Mouse (Mus musculus) cortical plate, adult 2 months (tissue): Measurements from ENCODE around the gene Cenpm. TPM values are rescaled to one million over a fixed set of nuclear protein-coding genes. Genes with fewer than 3 reads are reported as not detected.
A peak's percentile ranks its signal among the peaks of the same experiment; 100 is the strongest.

Source experiments
- H3K27ac ChIP-seq: fragments of 200-500 bp; 2 replicates; pipeline ENCODE4 v1.5.1; 2012; ENCODE audit warnings: low read length, control low read depth, inconsistent platforms; ENCODE audit not compliant: insufficient read depth
- H3K4me1 ChIP-seq: fragments of 200-500 bp; 2 replicates; pipeline ENCODE4 v1.6.1; 2011; ENCODE audit warnings: low read length; ENCODE audit not compliant: control insufficient read depth, insufficient read depth
- H3K4me3 ChIP-seq: fragments of 200-500 bp; 2 replicates; pipeline ENCODE4 v1.5.1; 2011; ENCODE audit warnings: mild to moderate bottlenecking, low read length, control low read depth; ENCODE audit not compliant: insufficient read depth
- CTCF ChIP-seq: fragments of 200-500 bp; IDR thresholded peaks from 2 replicates; pipeline ENCODE4 v1.5.1; 2011; ENCODE audit warnings: mild to moderate bottlenecking, control low read depth, low read length; ENCODE audit not compliant: insufficient read depth; ENCODE audit errors: extremely low read depth
- POLR2A ChIP-seq: fragments of 200-500 bp; IDR thresholded peaks from 2 replicates; pipeline ENCODE4 v1.6.1; 2011; ENCODE audit warnings: mild to moderate bottlenecking, low read length, control low read depth; ENCODE audit not compliant: insufficient read depth; ENCODE audit errors: extremely low read depth
- polyA plus RNA-seq: library from polyadenylated mRNA; depleted of rRNA; stranded (reverse); fragments of >200 nt; gene quantifications from 2 replicates; pipeline ENCODE4 v1.2.3, GENCODE M21; 2012

Gene Cenpm
- polyA plus RNA-seq, 1 experiment, result 7.0 TPM

DNA sequence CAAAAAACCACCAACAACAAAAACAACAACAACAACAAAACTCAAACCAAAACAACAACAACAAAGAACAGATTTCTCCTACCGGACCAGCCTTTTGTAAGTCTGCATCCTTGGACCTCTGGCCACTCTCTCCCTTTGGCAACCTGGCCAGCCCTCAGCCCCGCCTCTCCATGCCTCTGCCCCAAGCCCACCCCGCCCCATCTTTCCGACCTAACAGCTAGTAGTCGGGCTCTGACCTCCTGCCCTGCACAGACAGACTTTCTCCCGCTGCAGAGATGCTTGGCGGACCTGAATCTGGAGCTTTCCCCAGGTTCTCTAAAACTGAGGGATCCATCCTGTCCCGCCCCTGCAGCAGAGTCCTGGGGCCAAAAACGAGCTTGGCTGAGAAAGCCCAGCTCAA is 26.6 kb downstream of the Cenpm start:
- TF ChIP-seq POLR2A (no peak), CTCF (no peak)
- H3K27ac ChIP-seq, result no peak overlapping the region
- no peak overlapping the region for H3K4me3 ChIP-seq
- no peaks in the 10 kb centered on the region for H3K4me1 ChIP-seq

DNA sequence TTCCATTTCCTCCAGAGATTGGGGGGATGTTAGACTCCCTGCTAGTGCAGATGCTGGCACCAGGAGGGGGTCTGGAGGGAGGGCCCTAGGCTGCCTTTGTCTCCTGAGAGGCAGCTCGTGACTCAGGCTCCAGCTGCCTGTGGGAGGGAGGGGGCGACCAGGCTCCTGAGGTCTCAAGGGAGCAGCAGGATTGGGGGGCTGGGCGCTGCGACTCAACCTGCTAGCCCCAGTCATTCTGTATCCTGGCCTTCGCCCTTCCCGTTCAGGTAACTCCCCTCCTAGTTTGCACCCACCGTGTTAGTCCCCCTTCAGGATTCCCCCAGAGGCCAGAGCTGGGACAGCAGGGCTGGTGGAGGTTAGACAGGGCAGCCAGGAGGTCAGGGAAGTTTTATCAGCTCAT is 27.5 kb downstream of the Cenpm start:
- H3K27ac ChIP-seq, result no peak overlapping the region
- TF ChIP-seq CTCF, result no peak
- H3K4me3 ChIP-seq, result no peak overlapping the region
- H3K4me1 ChIP-seq, result no peaks in the 10 kb centered on the region

DNA sequence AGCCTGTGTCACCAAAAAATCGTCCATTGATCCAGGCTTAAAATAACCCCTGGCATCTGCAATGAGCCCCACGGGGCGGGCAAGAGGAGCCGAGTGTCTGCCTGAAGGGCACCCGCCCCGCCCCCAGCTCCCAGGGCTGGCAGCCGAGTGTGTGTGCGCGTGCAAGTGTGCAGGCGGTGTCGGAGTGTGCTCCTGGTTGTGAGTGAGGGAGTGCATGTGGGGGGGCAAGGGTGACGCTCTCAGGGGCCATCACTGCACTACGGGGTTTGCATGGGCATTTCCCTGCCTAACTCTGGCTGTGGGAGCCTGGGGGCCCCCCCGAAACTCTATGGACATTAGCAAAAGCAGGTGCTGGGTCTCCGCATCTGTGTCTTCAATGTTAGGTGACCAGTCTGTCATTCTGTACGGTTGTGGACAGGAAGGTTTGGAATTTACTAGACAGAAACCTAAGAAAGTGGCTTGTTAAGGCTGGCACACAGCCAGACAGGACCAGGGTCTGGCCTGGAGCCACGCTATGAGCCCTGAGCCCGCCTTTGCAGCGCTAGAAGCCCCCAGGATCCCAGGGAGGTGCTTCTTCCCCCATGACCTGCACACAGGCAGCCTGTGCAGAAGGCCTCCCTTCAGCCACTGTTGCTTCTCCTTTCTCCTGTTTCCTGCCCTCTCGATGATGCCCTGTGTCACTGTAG is 28.3 kb downstream of the Cenpm start:
- Histone ChIP-seq H3K27ac (no peak overlapping the region), H3K4me3 (no peak overlapping the region), H3K4me1 (no peaks in the 10 kb centered on the region)
- TF ChIP-seq POLR2A, result no peak
- TF ChIP-seq CTCF, result no peak

DNA sequence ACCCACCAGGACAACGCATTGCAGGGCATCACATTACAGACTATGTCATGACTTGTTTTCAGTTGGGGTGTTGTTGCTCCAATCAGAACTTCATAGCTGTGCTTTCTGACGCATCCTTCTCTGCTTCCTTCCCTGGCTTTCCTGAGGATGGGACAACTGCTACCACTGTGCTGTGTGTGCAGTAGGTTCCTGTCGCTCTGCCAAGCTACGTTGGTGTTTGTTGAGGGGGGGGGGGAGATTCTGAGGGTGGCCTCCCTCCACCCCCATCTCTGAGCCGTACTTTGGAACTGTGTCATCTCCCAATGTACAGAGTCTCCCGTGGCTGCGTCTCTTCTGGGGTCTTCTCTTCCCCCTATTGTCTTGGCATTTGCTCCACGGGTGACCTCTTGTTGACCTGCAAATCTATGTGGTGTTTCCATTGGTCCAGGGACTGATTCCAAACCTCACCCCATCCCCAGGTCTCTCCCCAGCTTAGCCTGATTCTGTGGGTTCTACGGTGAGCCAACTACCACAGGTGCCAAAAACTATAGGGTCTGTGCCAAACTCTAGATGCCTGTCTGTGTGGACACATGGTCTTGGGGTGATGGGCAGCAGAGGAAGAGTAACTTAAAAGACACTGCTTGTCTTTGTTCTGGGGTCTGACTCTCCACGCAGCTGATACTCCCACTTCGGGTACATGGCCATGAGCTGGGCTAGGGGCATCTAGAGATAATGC is 29.1 kb downstream of the Cenpm start:
- TF ChIP-seq CTCF (no peak), POLR2A (no peak)
- Histone ChIP-seq H3K27ac (no peak overlapping the region), H3K4me1 (no peaks in the 10 kb centered on the region), H3K4me3 (no peak overlapping the region)

DNA sequence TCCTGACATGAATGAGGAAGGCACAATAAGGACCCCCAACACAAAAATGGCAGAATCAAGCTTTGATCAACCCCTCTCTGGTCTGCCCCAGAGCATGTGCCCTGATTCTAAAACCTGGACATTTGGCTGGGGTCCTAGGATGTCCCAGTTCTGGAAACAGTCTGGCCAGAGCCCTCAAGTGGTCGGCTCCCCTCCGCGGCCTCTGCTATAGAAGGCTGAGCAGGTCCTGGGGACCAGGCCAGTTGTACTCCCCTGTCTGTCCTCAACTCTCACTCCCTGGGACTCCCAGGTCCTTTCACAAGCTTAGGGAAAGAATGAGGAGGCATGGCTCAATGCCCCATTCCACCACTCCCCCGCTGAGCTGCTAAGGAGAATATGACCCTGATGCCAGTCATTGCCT is 31.3 kb downstream of the Cenpm start:
- no peak overlapping the region for H3K27ac ChIP-seq
- no peak overlapping the region for H3K4me3 ChIP-seq
- TF ChIP-seq CTCF (no peak), POLR2A (no peak)
- H3K4me1 ChIP-seq, result no peaks in the 10 kb centered on the region

DNA sequence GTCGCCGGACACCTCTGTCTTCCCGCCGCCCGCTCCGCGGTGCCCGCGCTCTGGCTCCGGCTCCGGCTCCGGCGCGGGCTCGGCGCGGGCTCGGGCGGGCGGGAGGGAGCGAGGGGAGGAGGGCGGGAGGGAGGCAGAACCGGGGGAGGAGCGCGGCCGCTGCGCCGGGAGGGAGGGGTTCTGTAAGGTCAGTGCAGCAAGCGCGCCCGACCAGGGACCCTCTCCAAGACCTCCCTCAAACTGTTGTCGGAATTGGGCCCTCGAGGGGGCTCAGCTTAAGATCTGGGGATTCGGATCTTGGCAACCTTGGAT is 31.8 kb downstream of the Cenpm start, which contains the start of gene Shisa8:
TSS of gene Shisa8 (minus strand) at position 64 of the 312 bp plus-strand sequence.
- Histone ChIP-seq H3K4me1 (no peaks in the 10 kb centered on the region), H3K27ac (no peak within 1 kb of the TSS), H3K4me3 (peak within 1 kb of the TSS; percentile 31)
- TF ChIP-seq POLR2A (no peak), CTCF (no peak)

DNA sequence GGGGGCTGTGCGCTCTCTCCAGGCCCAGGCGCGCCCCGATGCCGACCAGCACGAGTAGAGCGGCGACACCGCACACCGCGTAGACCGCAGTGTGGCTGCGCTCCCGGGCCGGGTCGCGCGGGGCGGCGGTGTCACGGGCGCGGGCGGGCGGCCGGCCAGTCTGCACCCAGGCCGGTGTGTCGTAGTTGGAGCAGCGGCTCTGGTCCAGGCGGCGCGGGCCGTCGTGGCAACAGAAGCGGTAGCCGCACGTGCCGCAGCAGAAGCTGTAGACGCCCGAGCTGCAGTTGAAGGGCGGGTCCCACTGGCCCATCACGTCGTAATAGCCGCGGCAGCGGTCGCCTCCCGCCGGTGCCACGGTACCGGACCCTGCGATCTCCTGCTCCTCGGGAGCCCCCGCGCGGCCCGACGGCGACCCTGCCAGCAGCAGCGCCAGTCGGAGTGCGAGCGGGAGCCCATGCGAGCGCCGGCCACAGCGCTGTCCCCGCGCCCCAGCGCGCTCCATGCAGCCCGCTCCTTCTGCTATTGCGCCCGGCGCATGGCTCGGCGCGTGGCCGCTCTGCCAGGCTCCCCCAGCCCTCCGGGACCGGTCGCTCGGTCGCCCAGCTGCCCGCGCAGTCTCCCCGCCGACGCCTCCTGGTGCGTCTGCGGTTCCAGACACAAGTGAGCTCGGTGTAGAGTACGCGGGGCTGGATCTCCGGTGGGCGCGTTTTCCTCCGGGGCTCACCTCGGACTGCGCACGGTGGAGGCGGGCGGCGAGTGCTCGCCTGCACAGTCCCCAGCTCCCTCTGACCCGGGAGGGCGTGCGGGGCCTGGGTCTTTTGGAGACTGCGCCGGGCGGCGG is 32.4 kb downstream of the Cenpm start:
- Histone ChIP-seq H3K4me3 (peak overlapping the region; percentile 31), H3K27ac (no peak overlapping the region), H3K4me1 (no peaks in the 10 kb centered on the region)
- no peak for TF ChIP-seq CTCF
- TF ChIP-seq POLR2A, result no peak

DNA sequence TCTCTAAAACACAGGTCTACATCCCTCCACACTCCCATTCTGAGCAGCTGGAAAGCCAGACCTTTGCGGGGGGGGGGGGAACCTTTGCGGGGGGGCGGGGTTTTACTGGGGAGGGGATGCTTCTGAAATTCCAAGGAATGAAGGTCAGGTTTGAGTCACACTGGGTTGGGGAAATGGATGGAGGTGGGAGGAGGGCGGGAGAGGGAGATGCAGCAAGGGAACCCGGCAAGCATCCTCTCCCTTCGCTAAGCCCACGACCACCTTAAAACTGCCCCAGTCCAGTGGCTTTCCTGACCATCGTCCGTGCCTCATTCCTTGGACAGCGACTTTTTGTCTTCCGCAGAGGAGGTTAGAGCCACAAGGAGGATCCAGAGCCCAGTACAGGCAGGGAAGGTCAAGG is 33.3 kb downstream of the Cenpm start:
- TF ChIP-seq POLR2A (no peak), CTCF (no peak)
- H3K4me1 ChIP-seq, result no peaks in the 10 kb centered on the region
- H3K4me3 ChIP-seq, result peak overlapping the region; percentile 7; the same call in 1 of the 2 replicates
- H3K27ac ChIP-seq, result no peak overlapping the region

DNA sequence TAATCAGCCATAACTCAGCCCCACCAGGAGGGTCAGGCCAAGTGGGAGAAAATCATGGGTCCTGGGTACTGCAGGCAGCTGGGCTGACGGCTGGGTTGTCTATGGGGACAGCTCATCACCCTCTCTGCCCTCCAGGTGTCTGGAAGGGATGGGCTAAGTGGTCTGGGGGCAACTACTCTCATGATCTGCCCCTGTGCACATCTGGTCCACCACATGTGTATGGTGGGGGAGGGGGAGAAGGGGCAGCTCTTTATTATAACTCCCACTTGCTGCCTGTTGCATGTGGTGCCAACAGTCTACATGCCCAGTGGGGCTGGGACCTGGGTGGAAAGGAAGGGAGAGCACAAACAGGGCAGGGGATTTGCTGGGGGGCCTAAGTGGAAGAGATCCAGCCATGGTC is 33.7 kb downstream of the Cenpm start:
- H3K4me3 ChIP-seq, result no peak overlapping the region
- no peak for TF ChIP-seq CTCF
- no peak overlapping the region for H3K27ac ChIP-seq
- 0 out of 2 replicates have a peak, but pooled peaks cover 1% of the 10 kb centered on the region for H3K4me1 ChIP-seq

DNA sequence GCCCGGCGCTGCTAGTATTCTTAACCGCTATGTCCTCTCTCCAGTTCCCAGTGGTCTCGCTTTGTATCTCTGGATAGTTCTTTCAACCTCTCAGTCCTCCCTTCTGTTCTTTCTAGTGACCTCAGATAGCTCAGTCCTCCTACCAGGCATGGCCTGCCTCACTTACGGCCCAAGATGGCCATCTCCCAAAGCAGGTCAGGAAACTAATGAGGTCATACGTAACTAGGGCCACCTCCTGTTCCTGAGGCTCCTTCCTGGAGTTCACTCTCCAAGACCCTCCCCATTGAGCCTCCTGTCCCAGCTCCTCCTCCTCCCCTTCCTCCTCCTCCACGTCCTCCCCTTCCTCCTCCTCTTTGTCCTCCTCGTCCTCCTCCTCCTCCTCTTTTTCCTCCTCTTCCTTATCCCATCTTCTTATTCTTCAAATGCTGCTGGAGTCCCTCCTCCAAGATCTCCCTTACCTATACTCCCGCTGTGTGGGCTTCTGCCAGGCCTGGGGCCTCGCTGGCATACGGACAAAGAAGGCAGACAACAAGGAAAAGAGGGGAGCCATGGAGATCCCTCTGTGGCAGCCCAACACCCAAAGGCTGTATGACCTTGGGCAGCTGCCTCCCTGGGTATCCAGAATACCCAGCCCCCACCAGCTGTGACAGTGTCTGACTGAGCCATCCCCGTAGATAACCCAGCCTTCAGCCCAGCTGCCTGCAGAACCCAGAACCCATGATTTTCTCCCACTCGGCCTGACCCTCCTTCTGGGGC is 35.1 kb downstream of the Cenpm start:
- no peak for TF ChIP-seq POLR2A
- no peak for TF ChIP-seq CTCF
- Histone ChIP-seq H3K27ac (no peak overlapping the region), H3K4me3 (no peak overlapping the region), H3K4me1 (0 out of 2 replicates have a peak, but pooled peaks cover 1% of the 10 kb centered on the region)
